12 mouse cellular contexts compared by ENCODE assay signal in the genomic region with DNA sequence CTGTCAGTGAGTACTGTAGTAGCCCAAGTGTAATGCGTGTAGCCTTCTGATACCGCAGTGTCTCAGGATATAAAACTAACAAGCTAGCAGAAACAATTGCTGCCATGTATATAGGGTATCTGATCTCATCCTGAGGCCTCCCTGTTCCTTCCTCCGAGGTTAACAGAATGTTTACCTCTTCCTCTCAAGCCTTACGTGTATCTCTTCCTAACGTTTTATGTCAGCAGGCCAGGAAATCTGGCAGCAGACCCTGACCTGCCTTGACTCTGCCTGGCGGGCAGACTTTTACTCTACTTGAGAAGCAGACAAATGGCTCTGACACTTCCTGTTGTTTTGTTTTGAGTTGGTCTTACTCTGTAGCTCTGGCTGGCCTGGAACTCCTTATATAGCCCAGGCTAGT. TPM values are rescaled to one million over a fixed set of nuclear protein-coding genes. Genes with fewer than 3 reads are reported as not detected.
DNase-seq lines count a peak whose midpoint lies in the region; ATAC-seq lines count a peak whose summit lies in the region.
"Had no signal": no experiment of that assay in that cellular context is flagged by ENCODE, and none has a peak within 500 bp of the region (broad histone marks: within the 10 kb centered on the region; RNA-seq: fewer than 3 reads in every experiment).

No protein-coding gene starts in this region.

- no peak overlapping the region for H3K4me3 ChIP-seq in embryonic facial prominence, embryonic 13.5 days
- no peak overlapping the region for H3K4me3 ChIP-seq in embryonic facial prominence, embryonic 10.5 days
- no peak overlapping the region for H3K4me3 ChIP-seq in kidney, embryonic 15.5 days (replicated peaks)
- no peak overlapping the region for H3K4me3 ChIP-seq in neural tube, embryonic 13.5 days
- H3K4me3 ChIP-seq in neural tube, embryonic 15.5 days (replicated peaks) = no peak overlapping the region
- H3K4me3 ChIP-seq: hindbrain, embryonic 13.5 days had no signal

- no peaks in the 10 kb centered on the region for H3K9me3 ChIP-seq in embryonic facial prominence, embryonic 13.5 days
- H3K9me3 ChIP-seq in embryonic facial prominence, embryonic 10.5 days = no peaks in the 10 kb centered on the region
- no peaks in the 10 kb centered on the region for H3K9me3 ChIP-seq in kidney, embryonic 15.5 days (replicated peaks)
- no peaks in the 10 kb centered on the region for H3K9me3 ChIP-seq in neural tube, embryonic 13.5 days
- H3K9me3 ChIP-seq in neural tube, embryonic 15.5 days (replicated peaks) = no peaks in the 10 kb centered on the region
- H3K9me3 ChIP-seq: hindbrain, embryonic 13.5 days had no signal

- no peaks in the 10 kb centered on the region for H3K27me3 ChIP-seq in embryonic facial prominence, embryonic 13.5 days
- no peaks in the 10 kb centered on the region for H3K27me3 ChIP-seq in embryonic facial prominence, embryonic 10.5 days (replicated peaks; ENCODE audit: low read depth, poor library complexity, severe bottlenecking)
- no peaks in the 10 kb centered on the region for H3K27me3 ChIP-seq in kidney, embryonic 15.5 days
- no peaks in the 10 kb centered on the region for H3K27me3 ChIP-seq in neural tube, embryonic 13.5 days
- H3K27me3 ChIP-seq in neural tube, embryonic 15.5 days (replicated peaks) = no peaks in the 10 kb centered on the region
- H3K27me3 ChIP-seq: hindbrain, embryonic 13.5 days had no signal

- no peak for ATAC-seq in embryonic facial prominence, embryonic 13.5 days (ENCODE audit: insufficient number of reproducible peaks, insufficient read depth, low FRiP score, low TSS enrichment, low read depth)
- no peak; the same call in 1 of the 2 replicates for ATAC-seq in kidney, embryonic 15.5 days (replicated peaks; ENCODE audit: low FRiP score)
- ATAC-seq in neural tube, embryonic 13.5 days (ENCODE audit: low read depth) = no peak
- no peak for ATAC-seq in neural tube, embryonic 15.5 days (ENCODE audit: low FRiP score)
- no peak for ATAC-seq in frontal cortex, adult (ENCODE audit: low TSS enrichment)

- peaks cover 20% of the 10 kb centered on the region for H3K4me1 ChIP-seq in embryonic facial prominence, embryonic 13.5 days
- no peaks in the 10 kb centered on the region for H3K4me1 ChIP-seq in embryonic facial prominence, embryonic 10.5 days
- peaks cover 14% of the 10 kb centered on the region for H3K4me1 ChIP-seq in kidney, embryonic 15.5 days
- H3K4me1 ChIP-seq in neural tube, embryonic 13.5 days (replicated peaks) = peaks cover 16% of the 10 kb centered on the region
- H3K4me1 ChIP-seq in neural tube, embryonic 15.5 days = peaks cover 11% of the 10 kb centered on the region

- 83% methylated on average over 6 of the region's 6 CpGs for WGBS in embryonic facial prominence, embryonic 13.5 days
- 86% methylated on average over 6 of the region's 6 CpGs for WGBS in embryonic facial prominence, embryonic 10.5 days
- 45% methylated on average over 6 of the region's 6 CpGs for WGBS in kidney, embryonic 15.5 days
- 84% methylated on average over 6 of the region's 6 CpGs for WGBS in neural tube, embryonic 13.5 days
- 85% methylated on average over 6 of the region's 6 CpGs for WGBS in neural tube, embryonic 15.5 days

- DNase-seq in embryonic facial prominence, embryonic 10.5 days (ENCODE audit: low spot score) = no peak
- DNase-seq in kidney, postnatal 25 days = no peak
- DNase-seq in left cerebral cortex, adult 11 months (ENCODE audit: low spot score) = no peak
- DNase-seq: cerebellum, adult 11-12 months; kidney, postnatal 36 days; layer of hippocampus, postnatal 36 days had no signal

- H3K27ac ChIP-seq in embryonic facial prominence, embryonic 13.5 days = peak overlapping the region; percentile 49; the same call in 1 of the 2 replicates
- H3K27ac ChIP-seq in embryonic facial prominence, embryonic 10.5 days (replicated peaks) = no peak overlapping the region
- H3K27ac ChIP-seq in kidney, embryonic 15.5 days = peak overlapping the region; percentile 71
- peak overlapping the region; percentile 56 for H3K27ac ChIP-seq in neural tube, embryonic 13.5 days (replicated peaks)
- H3K27ac ChIP-seq in neural tube, embryonic 15.5 days (replicated peaks) = no peak overlapping the region

- H3K9ac ChIP-seq in embryonic facial prominence, embryonic 13.5 days = no peak overlapping the region
- no peak overlapping the region for H3K9ac ChIP-seq in kidney, embryonic 15.5 days
- no peak overlapping the region for H3K9ac ChIP-seq in neural tube, embryonic 13.5 days
- no peak overlapping the region for H3K9ac ChIP-seq in neural tube, embryonic 15.5 days (replicated peaks)
- H3K9ac ChIP-seq: hindbrain, embryonic 13.5 days had no signal

- no peak overlapping the region for H3K4me2 ChIP-seq in embryonic facial prominence, embryonic 13.5 days
- H3K4me2 ChIP-seq in kidney, embryonic 15.5 days = no peak overlapping the region
- H3K4me2 ChIP-seq in neural tube, embryonic 13.5 days = no peak overlapping the region
- no peak overlapping the region for H3K4me2 ChIP-seq in neural tube, embryonic 15.5 days
- H3K4me2 ChIP-seq: hindbrain, embryonic 13.5 days had no signal

- H3K36me3 ChIP-seq in embryonic facial prominence, embryonic 13.5 days = peaks cover 63% of the 10 kb centered on the region
- H3K36me3 ChIP-seq in embryonic facial prominence, embryonic 10.5 days (replicated peaks) = peaks cover 75% of the 10 kb centered on the region
- peaks cover 67% of the 10 kb centered on the region for H3K36me3 ChIP-seq in kidney, embryonic 15.5 days
- H3K36me3 ChIP-seq in neural tube, embryonic 13.5 days = peaks cover 67% of the 10 kb centered on the region
- H3K36me3 ChIP-seq in neural tube, embryonic 15.5 days = peaks cover 56% of the 10 kb centered on the region

RNA-seq across cellular contexts. Expression of a gene that starts 2.7 kb away (rescaled TPM):
- 0.65 and 0.69 TPM in 2 replicates for polyA plus RNA-seq in embryonic facial prominence, embryonic 13.5 days (2015; fragmentation: Nextera tagmentation; extraction: Ambion mirVana)
- polyA plus RNA-seq in embryonic facial prominence, embryonic 10.5 days (2016; fragmentation: Nextera tagmentation; extraction: Ambion mirVana) = 1.4 and 1.5 TPM in 2 replicates
- 0.93 and 1.9 TPM in 2 replicates for polyA plus RNA-seq in kidney, embryonic 15.5 days (2015; fragmentation: Nextera tagmentation; extraction: Ambion mirVana)
- 0.96 and 1.7 TPM in 2 replicates for polyA plus RNA-seq in neural tube, embryonic 13.5 days (2015; fragmentation: Nextera tagmentation; extraction: Ambion mirVana)
- polyA plus RNA-seq in neural tube, embryonic 15.5 days (2015; fragmentation: Nextera tagmentation; extraction: Ambion mirVana) = 1.3 and 1.5 TPM in 2 replicates

RNA-seq across cellular contexts. Expression of a gene that starts 10.8 kb away (rescaled TPM):
- polyA plus RNA-seq in embryonic facial prominence, embryonic 13.5 days (2015; fragmentation: Nextera tagmentation; extraction: Ambion mirVana) = 185 and 213 TPM in 2 replicates
- polyA plus RNA-seq in embryonic facial prominence, embryonic 10.5 days (2016; fragmentation: Nextera tagmentation; extraction: Ambion mirVana) = 288 and 295 TPM in 2 replicates
- 168 and 184 TPM in 2 replicates for polyA plus RNA-seq in kidney, embryonic 15.5 days (2015; fragmentation: Nextera tagmentation; extraction: Ambion mirVana)
- 201 and 203 TPM in 2 replicates for polyA plus RNA-seq in neural tube, embryonic 13.5 days (2015; fragmentation: Nextera tagmentation; extraction: Ambion mirVana)
- 142 and 151 TPM in 2 replicates for polyA plus RNA-seq in neural tube, embryonic 15.5 days (2015; fragmentation: Nextera tagmentation; extraction: Ambion mirVana)

RNA-seq across cellular contexts. Expression of a gene that starts 12.2 kb away (rescaled TPM):
- 75.2 and 81.8 TPM in 2 replicates for polyA plus RNA-seq in embryonic facial prominence, embryonic 13.5 days (2015; fragmentation: Nextera tagmentation; extraction: Ambion mirVana)
- polyA plus RNA-seq in embryonic facial prominence, embryonic 10.5 days (2016; fragmentation: Nextera tagmentation; extraction: Ambion mirVana) = 81.0 and 84.4 TPM in 2 replicates
- 67.7 and 71.6 TPM in 2 replicates for polyA plus RNA-seq in kidney, embryonic 15.5 days (2015; fragmentation: Nextera tagmentation; extraction: Ambion mirVana)
- 96.8 and 98.2 TPM in 2 replicates for polyA plus RNA-seq in neural tube, embryonic 13.5 days (2015; fragmentation: Nextera tagmentation; extraction: Ambion mirVana)
- 86.7 and 88.4 TPM in 2 replicates for polyA plus RNA-seq in neural tube, embryonic 15.5 days (2015; fragmentation: Nextera tagmentation; extraction: Ambion mirVana)

RNA-seq across cellular contexts. Expression of a gene that starts 12.3 kb away (rescaled TPM):
- 17.0 and 19.3 TPM in 2 replicates for polyA plus RNA-seq in embryonic facial prominence, embryonic 13.5 days (2015; fragmentation: Nextera tagmentation; extraction: Ambion mirVana)
- 14.0 and 14.5 TPM in 2 replicates for polyA plus RNA-seq in embryonic facial prominence, embryonic 10.5 days (2016; fragmentation: Nextera tagmentation; extraction: Ambion mirVana)
- 14.5 and 15.5 TPM in 2 replicates for polyA plus RNA-seq in kidney, embryonic 15.5 days (2015; fragmentation: Nextera tagmentation; extraction: Ambion mirVana)
- polyA plus RNA-seq in neural tube, embryonic 13.5 days (2015; fragmentation: Nextera tagmentation; extraction: Ambion mirVana) = 34.7 and 39.1 TPM in 2 replicates
- polyA plus RNA-seq in neural tube, embryonic 15.5 days (2015; fragmentation: Nextera tagmentation; extraction: Ambion mirVana) = 38.1 and 46.0 TPM in 2 replicates

RNA-seq across cellular contexts. Expression of a gene that starts 14.8 kb away (rescaled TPM):
- 23.8 and 26.3 TPM in 2 replicates for polyA plus RNA-seq in embryonic facial prominence, embryonic 13.5 days (2015; fragmentation: Nextera tagmentation; extraction: Ambion mirVana)
- polyA plus RNA-seq in embryonic facial prominence, embryonic 10.5 days (2016; fragmentation: Nextera tagmentation; extraction: Ambion mirVana) = 18.0 and 21.3 TPM in 2 replicates
- polyA plus RNA-seq in kidney, embryonic 15.5 days (2015; fragmentation: Nextera tagmentation; extraction: Ambion mirVana) = 19.9 and 20.8 TPM in 2 replicates
- polyA plus RNA-seq in neural tube, embryonic 13.5 days (2015; fragmentation: Nextera tagmentation; extraction: Ambion mirVana) = 17.3 and 18.6 TPM in 2 replicates
- 15.5 and 16.5 TPM in 2 replicates for polyA plus RNA-seq in neural tube, embryonic 15.5 days (2015; fragmentation: Nextera tagmentation; extraction: Ambion mirVana)

Comparison
In these comparisons a context has a peak if more than half of its experiments do, and no peak if none do; other contexts are left out.
1. H3K27ac ChIP-seq: peak in embryonic facial prominence, embryonic 13.5 days (single experiment), kidney, embryonic 15.5 days (single experiment) and neural tube, embryonic 13.5 days (single experiment); none in embryonic facial prominence, embryonic 10.5 days (single experiment) and neural tube, embryonic 15.5 days (single experiment).